Mouse (Mus musculus) pancreas, adult 10 weeks (tissue): ENCODE data around the gene Hebp2. TPM values are rescaled to one million over a fixed set of nuclear protein-coding genes. Genes with fewer than 3 reads are reported as not detected.

Experiments
- polyA plus RNA-seq: library from polyadenylated mRNA; stranded (reverse); fragments of 350-450 nt; fragmentation: Illumina TruSeq; extraction: RNeasy Lipid Tissue Mini Kit (QIAGEN cat#74804); gene quantifications from one replicate; pipeline ENCODE4 v1.2.3, GENCODE M21; 2015; ENCODE audit warnings: low read depth, low replicate concordance; ENCODE audit not compliant: insufficient read depth

The Hebp2 gene
- polyA plus RNA-seq: 0.54 TPM

DNA sequence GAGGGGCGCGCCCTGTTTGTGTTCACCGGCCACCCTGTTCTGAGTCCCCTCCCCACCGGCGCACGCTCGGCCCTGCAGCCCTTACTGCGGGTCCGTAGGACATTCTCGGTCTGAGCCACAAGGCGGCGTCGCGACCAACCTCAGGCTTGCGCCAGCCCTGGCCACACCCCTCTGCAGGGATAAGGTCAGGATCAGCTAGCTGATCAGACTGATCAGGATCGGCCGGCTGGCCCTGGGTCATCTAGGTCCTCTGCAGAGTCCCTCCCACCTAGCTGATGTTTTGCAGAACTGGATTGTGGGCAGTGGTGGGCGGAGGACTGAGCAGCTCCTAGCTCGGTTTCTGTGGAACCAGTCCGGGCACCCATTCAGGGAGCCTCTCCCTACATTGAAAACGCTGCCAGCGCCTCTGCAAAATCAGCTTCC lies at the start of gene Hebp2:
Gene Hebp2 (minus strand): TSS at position 264 of the 423 bp plus-strand sequence.

Other genes starting within 250 kb of the Hebp2 start
- 2.9 TPM for gene Nhsl1, start 227.1 kb downstream of the Hebp2 start, polyA plus RNA-seq
- gene Arfgef3, start 197.9 kb upstream of the Hebp2 start, polyA plus RNA-seq: 2.9 TPM
- gene Gm4922, start 240.7 kb upstream of the Hebp2 start, polyA plus RNA-seq: not detected